Mouse (Mus musculus) embryonic stem cell, embryonic (primary cell): Measurements from ENCODE around the gene Bptf.

Experiments used
- CTCF ChIA-PET, 4 experiments: fragments of 300-600 bp in 2 of 4; fragments of 350-600 bp in 2 of 4; sonication (Branson Sonifier 250); formaldehyde crosslinking; loops; one replicate each; lab custom pipeline; 2022; ENCODE audit warnings: inconsistent platforms in 2 of 4; lab: Charles Lee
- POLR2A ChIA-PET, 4 experiments: fragments of 300-600 bp in 2 of 4; fragments of 350-600 bp in 2 of 4; sonication (Branson Sonifier 250); formaldehyde crosslinking; loops; one replicate each; lab custom pipeline; 2022; ENCODE audit warnings: antibody characterized with exemption in 4 of 4, inconsistent platforms in 1 of 4; lab: Charles Lee

Bptf gene

DNA sequence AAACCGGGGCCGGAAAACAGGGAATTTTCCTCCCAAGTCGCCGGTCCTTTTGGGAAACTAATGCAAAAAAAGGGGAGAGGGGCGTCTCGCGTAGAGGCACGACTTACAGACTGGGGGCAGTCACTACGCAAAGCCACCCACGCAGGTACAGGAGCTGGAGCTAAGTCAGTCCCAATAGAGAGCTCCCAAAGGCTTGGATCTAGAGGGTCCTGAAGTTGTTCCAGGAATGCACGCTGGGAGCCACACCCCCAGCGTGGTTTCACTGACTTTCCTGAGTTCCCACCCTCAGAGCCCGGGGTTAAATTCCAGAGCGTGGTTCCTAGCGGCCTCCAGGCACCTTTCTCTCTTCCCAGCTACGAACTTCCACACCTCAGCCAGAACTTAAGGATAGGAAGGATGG, 499 bp upstream of the Bptf start:
- CTCF ChIA-PET, result interaction anchor here (0.6 to 2.4 kb wide), 19 partner anchors 8 to 1785 kb away, joined by 3 to 8 read pairs (median 3); no protein-coding TSS in a partner anchor
- POLR2A ChIA-PET, result interaction anchor here in 3 of 4 experiments (0.5 to 23.9 kb wide), 37 partner anchors 8 to 408 kb away, joined by 3 to 396 read pairs (median 4); partner anchors contain the start of genes Kpna2 (in 2 of the 3), 1810010H24Rik (in 1 of the 3), Cep95 (in 1 of the 3) and Ddx5 (in 1 of the 3)

GRCm38 (mm10) chr11:107130879-107131748, 813 bp downstream of the Bptf start:
- ChIA-PET POLR2A (interaction anchor here in 3 of 4 experiments (0.5 to 23.9 kb wide), 29 partner anchors 8 to 518 kb away, joined by 3 to 396 read pairs (median 6); partner anchors contain the start of genes Kpna2 (in 2 of the 3), 1810010H24Rik (in 1 of the 3) and Tex2 (in 1 of the 3)), CTCF (interaction anchor here (0.5 to 2.3 kb wide), 16 partner anchors 7 to 453 kb away, joined by 3 to 14 read pairs (median 4); no protein-coding TSS in a partner anchor)

DNA sequence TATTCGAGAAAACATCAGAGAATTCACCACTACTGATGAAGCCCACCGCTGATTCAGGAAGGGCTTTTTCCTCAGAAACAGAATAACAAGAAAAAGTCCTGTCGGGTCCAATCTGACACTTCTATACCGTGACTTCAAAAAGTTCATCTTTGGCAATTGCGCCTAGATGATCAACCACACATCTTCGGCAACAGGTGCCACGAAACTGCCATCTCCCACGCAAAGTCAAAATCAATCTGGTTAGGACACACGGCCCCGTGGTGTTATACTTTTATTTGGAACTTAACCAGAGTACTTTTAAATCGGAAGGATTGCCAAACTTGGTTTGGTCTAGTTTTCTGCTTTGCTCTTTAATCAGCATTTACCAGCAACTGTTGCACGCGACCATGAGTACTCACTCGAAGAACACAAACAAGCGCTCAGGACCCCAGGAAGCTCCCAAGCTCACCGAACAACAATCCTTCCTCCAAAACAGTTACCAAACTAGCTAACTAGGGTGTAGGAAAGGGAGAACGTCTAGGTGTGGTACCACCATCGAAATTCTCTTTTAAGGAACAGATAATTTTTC, 1.6 kb downstream of the Bptf start:
- ChIA-PET CTCF (interaction anchor here in 1 of 4 experiments (1.5 kb wide), 1 partner anchor 32 kb away, joined by 4 read pairs; no protein-coding TSS in a partner anchor), POLR2A (interaction anchor here in 3 of 4 experiments (0.8 to 23.9 kb wide), 17 partner anchors 7 to 158 kb away, joined by 3 to 396 read pairs (median 6); partner anchors contain the start of genes 1810010H24Rik (in 1 of the 3) and Kpna2 (in 1 of the 3))

- ChIA-PET POLR2A (interaction anchor here (0.6 to 23.9 kb wide), 12 partner anchors 8 to 159 kb away, joined by 3 to 396 read pairs (median 4); partner anchors contain the start of gene Kpna2 (in 1 of the 4)), CTCF (no interaction called here)
Observed at GRCm38 (mm10) chr11:107129641-107130040, 2.3 kb downstream of the Bptf start.

DNA sequence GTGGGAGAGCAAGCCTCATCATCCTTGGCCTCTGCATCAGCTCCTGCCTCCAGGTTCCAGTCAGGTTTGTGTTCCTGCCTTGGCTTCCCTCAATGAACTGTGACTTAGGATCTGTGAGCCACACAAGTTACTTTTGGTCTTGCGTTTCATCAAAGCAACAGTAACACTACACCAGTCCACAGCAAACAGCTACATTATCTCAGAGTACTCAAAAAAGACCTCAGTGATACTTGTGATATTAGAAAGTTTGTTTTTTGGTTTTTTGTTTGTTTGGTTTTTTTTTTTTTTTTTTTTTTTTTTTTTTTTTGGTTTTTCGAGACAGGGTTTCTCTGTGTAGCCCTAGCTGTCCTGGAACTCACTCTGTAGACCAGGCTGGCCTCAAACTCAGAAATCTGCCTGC, 5.2 kb downstream of the Bptf start:
- POLR2A ChIA-PET, result interaction anchor here in 3 of 4 experiments (0.6 to 23.9 kb wide), 18 partner anchors 9 to 1188 kb away, joined by 3 to 396 read pairs (median 4); partner anchors contain the start of gene Kpna2 (in 1 of the 3)
- CTCF ChIA-PET, result interaction anchor here (0.5 to 1.3 kb wide), 5 partner anchors 13 to 104 kb away, joined by 3 to 5 read pairs (median 4); no protein-coding TSS in a partner anchor

- POLR2A ChIA-PET, result interaction anchor here (0.8 to 23.9 kb wide), 16 partner anchors 9 to 624 kb away, joined by 3 to 396 read pairs (median 5); partner anchors contain the start of gene Kpna2 (in 1 of the 4)
Observed at GRCm38 (mm10) chr11:107125011-107125410, 6.9 kb downstream of the Bptf start.

GRCm38 (mm10) chr11:107124327-107124731, 7.6 kb downstream of the Bptf start:
- ChIA-PET POLR2A (interaction anchor here (0.6 to 23.9 kb wide), 19 partner anchors 8 to 624 kb away, joined by 3 to 396 read pairs (median 5); partner anchors contain the start of genes Bptf (in 1 of the 4) and Kpna2 (in 1 of the 4)), CTCF (interaction anchor here in 3 of 4 experiments (0.6 to 1.9 kb wide), 10 partner anchors 8 to 109 kb away, joined by 3 to 7 read pairs (median 3); partner anchors contain the start of gene Bptf (in 1 of the 3))

More at GRCm38 (mm10) chr11:107125011-107125410, 6.9 kb downstream of the Bptf start:
- CTCF ChIA-PET, result interaction anchor here in 3 of 4 experiments (0.6 to 1.9 kb wide), 7 partner anchors 9 to 60 kb away, joined by 3 to 7 read pairs (median 4); no protein-coding TSS in a partner anchor

DNA sequence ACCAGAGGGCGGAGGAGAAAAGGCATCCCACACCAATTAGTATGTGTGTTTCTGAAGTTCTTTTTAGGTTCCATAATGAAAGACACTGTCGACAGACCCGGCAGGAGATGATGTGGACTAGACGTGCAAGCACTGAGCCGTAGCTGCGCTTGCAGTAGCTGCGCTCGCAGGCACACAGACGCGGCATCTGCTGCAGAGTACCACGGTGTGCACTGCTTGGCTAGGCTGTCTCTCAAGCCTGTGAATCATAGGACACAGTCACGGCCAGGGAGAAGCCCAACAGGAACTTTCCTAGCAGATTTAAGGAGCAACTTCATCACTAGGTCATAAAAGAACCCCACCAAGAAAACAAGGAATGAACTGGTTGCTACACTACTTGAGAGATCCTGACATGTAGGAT, 14.1 kb downstream of the Bptf start:
- POLR2A ChIA-PET, result interaction anchor here in 2 of 4 experiments (0.6 to 1.6 kb wide), 7 partner anchors 9 to 354 kb away, joined by 3 to 11 read pairs (median 3); no protein-coding TSS in a partner anchor
- CTCF ChIA-PET, result interaction anchor here in 1 of 4 experiments (1.2 kb wide), 1 partner anchor 23 kb away, joined by 3 read pairs; no protein-coding TSS in a partner anchor

DNA sequence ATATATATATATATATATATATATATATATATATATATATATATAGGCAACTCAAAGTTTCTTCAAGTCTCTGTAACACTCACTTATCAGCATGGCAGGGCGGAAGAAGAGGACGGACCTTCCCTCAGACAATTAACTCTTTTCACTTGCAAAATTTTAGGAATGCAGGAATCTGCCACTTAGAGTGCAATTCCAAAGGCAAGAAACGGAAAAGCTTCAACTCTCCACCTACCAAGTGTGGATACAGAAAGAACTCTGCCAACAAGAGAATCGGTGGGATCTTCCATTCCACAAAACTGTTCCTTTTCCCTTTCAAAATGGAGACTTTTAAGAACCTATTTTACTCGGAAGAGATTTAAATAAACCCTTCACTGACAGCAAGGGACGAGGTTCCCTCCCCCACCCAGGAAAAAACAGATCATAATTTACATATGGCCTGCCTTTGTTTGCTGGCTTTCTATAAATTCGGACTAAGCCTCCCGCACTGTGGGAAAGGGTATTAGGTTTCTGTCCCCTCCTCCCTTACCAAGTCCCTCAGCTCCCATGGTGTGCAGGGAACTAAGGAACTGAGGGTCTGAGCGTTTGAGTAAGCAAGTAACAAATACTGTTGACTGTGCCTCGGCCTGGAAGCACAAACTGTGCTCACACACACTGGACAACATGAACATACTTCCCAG, 17.9 kb downstream of the Bptf start:
- CTCF ChIA-PET, result interaction anchor here (0.6 to 2.9 kb wide), 16 partner anchors 9 to 371 kb away, joined by 3 to 36 read pairs (median 4); partner anchors contain the start of gene Bptf (in 2 of the 4)
- POLR2A ChIA-PET, result interaction anchor here in 3 of 4 experiments (0.6 to 18.1 kb wide), 23 partner anchors 8 to 387 kb away, joined by 3 to 396 read pairs (median 5); partner anchors contain the start of genes Bptf (in 3 of the 3) and Kpna2 (in 1 of the 3)

DNA sequence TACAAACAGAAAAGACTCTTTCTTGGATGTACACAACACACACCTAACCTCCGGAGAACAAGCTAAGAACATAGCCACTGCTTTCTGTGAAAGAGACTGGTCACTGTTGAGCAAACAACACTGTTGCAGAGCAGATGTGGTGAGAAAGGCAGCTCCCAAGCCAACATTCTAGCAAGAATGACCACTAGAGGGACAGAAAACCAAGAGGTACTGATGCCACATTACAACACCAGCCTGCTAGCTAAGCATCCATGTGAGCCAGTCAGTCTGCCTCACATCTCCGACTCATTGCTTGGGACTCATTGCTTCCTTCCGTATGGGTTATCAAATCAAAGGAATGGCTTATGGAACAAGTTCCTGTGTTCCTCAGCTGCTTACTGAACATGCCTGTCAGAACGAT, 18.8 kb downstream of the Bptf start:
- POLR2A ChIA-PET, result interaction anchor here (0.7 to 18.1 kb wide), 29 partner anchors 9 to 325 kb away, joined by 3 to 396 read pairs (median 4); partner anchors contain the start of genes Bptf (in 3 of the 4), Kpna2 (in 2 of the 4), Cep95 (in 1 of the 4) and Ddx5 (in 1 of the 4)

DNA sequence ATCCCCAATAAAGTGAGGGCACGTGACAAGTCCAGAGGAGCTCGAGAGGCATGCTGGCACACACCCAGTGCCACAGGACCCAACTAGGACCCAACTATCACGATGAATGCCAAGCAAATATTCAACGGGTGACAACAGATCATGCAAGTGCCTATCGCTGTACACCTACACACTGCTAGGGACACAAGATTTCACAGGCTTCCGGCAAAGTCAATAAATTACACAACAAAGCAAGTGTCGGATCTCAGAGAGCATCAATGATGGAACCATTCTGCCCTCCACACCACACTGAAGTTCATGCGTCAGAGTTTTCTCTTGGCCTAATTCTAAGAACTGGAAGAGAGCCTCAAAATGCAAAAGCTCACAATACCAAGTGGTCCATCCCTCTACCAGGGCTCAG, 22.3 kb downstream of the Bptf start:
- CTCF ChIA-PET, result interaction anchor here in 3 of 4 experiments (0.8 to 1.9 kb wide), 5 partner anchors 11 to 26 kb away, joined by 3 to 7 read pairs (median 5); partner anchors contain the start of gene Bptf (in 1 of the 3)
- POLR2A ChIA-PET, result interaction anchor here in 3 of 4 experiments (0.7 to 18.1 kb wide), 13 partner anchors 9 to 609 kb away, joined by 3 to 396 read pairs (median 3); partner anchors contain the start of gene Bptf (in 2 of the 3)

More for the DNA sequence above, 18.8 kb downstream of the Bptf start:
- CTCF ChIA-PET, result interaction anchor here (0.5 to 2.9 kb wide), 23 partner anchors 9 to 856 kb away, joined by 3 to 36 read pairs (median 4); partner anchors contain the start of gene Bptf (in 3 of the 4)

DNA sequence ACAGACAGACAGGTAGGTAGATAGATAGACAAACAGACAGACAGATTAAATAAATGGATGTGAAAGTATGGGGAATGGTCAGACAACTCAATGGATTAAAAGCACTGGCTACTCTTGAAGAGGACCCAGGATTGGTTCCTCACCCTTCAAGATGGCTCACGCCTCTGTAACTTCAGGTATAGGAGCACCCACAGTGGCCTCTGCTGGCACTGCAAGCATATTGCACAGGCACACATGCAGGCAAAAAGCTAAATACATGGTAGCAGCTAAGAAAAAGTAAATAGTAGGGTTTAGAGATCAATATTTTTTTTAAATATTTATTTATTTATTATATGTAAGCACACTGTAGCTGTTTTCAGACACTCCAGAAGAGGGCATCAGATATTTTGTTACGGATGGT, 23.0 kb downstream of the Bptf start:
- POLR2A ChIA-PET, result interaction anchor here (0.5 to 18.1 kb wide), 13 partner anchors 9 to 915 kb away, joined by 3 to 396 read pairs (median 3); partner anchors contain the start of gene Bptf (in 1 of the 4)
- CTCF ChIA-PET, result interaction anchor here in 3 of 4 experiments (0.6 to 3.1 kb wide), 12 partner anchors 11 to 382 kb away, joined by 3 to 13 read pairs (median 4); partner anchors contain the start of gene Bptf (in 2 of the 3)

GRCm38 (mm10) chr11:107107725-107108078, 24.2 kb downstream of the Bptf start:
- ChIA-PET POLR2A (interaction anchor here (0.6 to 18.1 kb wide), 26 partner anchors 8 to 607 kb away, joined by 3 to 396 read pairs (median 4); partner anchors contain the start of genes Bptf (in 2 of the 4), Kpna2 (in 2 of the 4), Cep95 (in 1 of the 4) and Ddx5 (in 1 of the 4)), CTCF (interaction anchor here (0.5 to 3.1 kb wide), 17 partner anchors 12 to 1984 kb away, joined by 3 to 20 read pairs (median 4); partner anchors contain the start of gene Bptf (in 1 of the 4))

DNA sequence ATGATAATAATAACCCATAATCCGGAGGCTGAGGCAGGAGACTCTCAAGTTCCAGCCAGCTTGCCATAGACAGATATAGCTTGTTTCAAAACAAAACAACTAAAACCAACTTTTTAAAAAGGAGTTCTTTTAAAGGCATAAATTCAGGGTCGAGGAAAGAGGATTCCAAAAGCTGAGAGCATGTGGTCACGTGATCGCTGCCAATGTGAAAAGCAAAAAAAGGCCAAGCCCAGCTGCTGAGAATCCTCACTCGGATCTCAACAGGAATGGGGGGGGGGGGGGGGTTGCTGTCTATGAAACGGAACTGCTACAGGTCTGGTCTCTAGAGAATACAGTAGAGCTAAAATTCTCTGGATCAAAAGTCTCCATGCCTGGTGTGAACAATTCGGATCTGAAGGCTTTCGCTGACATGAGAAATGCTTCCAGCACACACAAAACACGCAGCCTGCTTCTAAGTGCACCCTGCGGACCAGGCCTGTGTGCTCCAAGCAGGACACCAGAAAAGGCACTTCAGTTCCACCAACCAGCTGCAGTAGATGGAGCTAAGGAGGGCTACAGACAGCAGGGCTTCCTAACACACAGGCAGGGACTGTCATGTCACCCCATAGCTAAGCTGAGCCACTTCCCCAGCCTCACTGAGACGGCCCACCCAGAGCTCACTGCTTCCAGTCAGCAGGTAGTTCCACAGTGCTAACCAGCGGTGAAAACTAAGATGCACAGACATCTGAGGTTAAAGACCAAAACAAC, 24.8 kb downstream of the Bptf start:
- POLR2A ChIA-PET, result interaction anchor here (0.5 to 18.1 kb wide), 31 partner anchors 9 to 758 kb away, joined by 3 to 396 read pairs (median 5); partner anchors contain the start of genes Bptf (in 2 of the 4), Kpna2 (in 2 of the 4), Cep95 (in 1 of the 4) and Ddx5 (in 1 of the 4)

DNA sequence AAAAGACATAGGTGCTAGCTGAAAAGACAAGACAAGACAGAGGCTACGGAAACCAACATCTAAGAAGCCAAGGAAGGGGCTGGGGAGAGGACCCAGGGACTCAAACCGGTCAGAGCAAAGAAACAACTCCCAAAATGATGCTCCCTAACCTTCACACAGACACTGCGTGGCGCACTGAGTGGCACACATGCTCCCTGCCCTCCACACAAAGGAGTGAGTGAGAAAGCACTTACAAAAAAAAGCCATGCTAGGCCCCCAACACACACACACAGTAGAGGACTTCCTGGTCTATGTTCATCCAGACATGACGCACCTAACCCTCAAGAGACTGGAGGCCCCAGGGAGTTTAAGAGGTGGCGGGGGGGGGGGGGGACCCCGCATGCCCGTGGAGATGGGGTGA, 25.5 kb downstream of the Bptf start:
- CTCF ChIA-PET, result interaction anchor here in 2 of 4 experiments (0.6 to 3.1 kb wide), 12 partner anchors 9 to 99 kb away, joined by 3 to 20 read pairs (median 4); no protein-coding TSS in a partner anchor
- POLR2A ChIA-PET, result interaction anchor here in 3 of 4 experiments (0.5 to 18.1 kb wide), 16 partner anchors 8 to 758 kb away, joined by 3 to 396 read pairs (median 6); partner anchors contain the start of genes Bptf (in 2 of the 3) and Kpna2 (in 1 of the 3)

More for the DNA sequence above, 24.8 kb downstream of the Bptf start:
- CTCF ChIA-PET, result interaction anchor here (0.5 to 3.1 kb wide), 21 partner anchors 10 to 1984 kb away, joined by 3 to 20 read pairs (median 3); partner anchors contain the start of gene Bptf (in 1 of the 4)
